8 mouse cellular contexts compared by ENCODE assay signal in genomic region chr7:141468164-141468521, GRCm38 (mm10). TPM values are rescaled to one million over a fixed set of nuclear protein-coding genes. Genes with fewer than 3 reads are reported as not detected.
DNase-seq lines count a peak whose midpoint lies in the region; ATAC-seq and TF ChIP-seq lines count a peak whose summit lies in the region.

No protein-coding gene starts in this region.

- peaks cover 44% of the 10 kb centered on the region for H3K79me2 ChIP-seq in macrophage (ENCODE audit: inconsistent target)

- peak overlapping the region; percentile 59 for H3K9ac ChIP-seq in hindbrain, embryonic 11.5 days (ENCODE audit: low read depth, low read length)

- H3K4me2 ChIP-seq in hindbrain, embryonic 11.5 days (replicated peaks; ENCODE audit: low read depth, low read length) = peak overlapping the region; percentile 66

- no peak for TF ChIP-seq POLR2A in bone marrow, adult 2 months (IDR thresholded peaks at IDR 0.05; ENCODE audit: borderline replicate concordance, control insufficient read depth, low read depth, low read length)

- 43% methylated on average over 5 of the region's 5 CpGs for WGBS in bone marrow, adult 2 months
- 17% methylated on average over 5 of the region's 5 CpGs for WGBS in hindbrain, embryonic 11.5 days
- WGBS in macrophage (ENCODE audit: missing documents) = 36% methylated on average over 5 of the region's 5 CpGs

- no peaks in the 10 kb centered on the region for H3K9me3 ChIP-seq in hindbrain, embryonic 11.5 days (ENCODE audit: control insufficient read depth, low read length)

- peak overlapping the region; percentile 59 for H3K4me3 ChIP-seq in layer of hippocampus, adult 2 months
- H3K4me3 ChIP-seq in bone marrow, adult 2 months (replicated peaks; ENCODE audit: control insufficient read depth, low read depth, low read length) = peak overlapping the region; percentile 100
- peak overlapping the region; percentile 51 for H3K4me3 ChIP-seq in hindbrain, embryonic 11.5 days (ENCODE audit: low read depth, low read length)
- H3K4me3 ChIP-seq in macrophage (ENCODE audit: inconsistent target) = peak overlapping the region; percentile 92

- H3K4me1 ChIP-seq in bone marrow, adult 2 months (ENCODE audit: control insufficient read depth, insufficient read depth, low read length) = peaks cover 9% of the 10 kb centered on the region
- H3K4me1 ChIP-seq in hindbrain, embryonic 11.5 days (replicated peaks; ENCODE audit: control insufficient read depth, insufficient read depth, low read length) = peaks cover 9% of the 10 kb centered on the region

- peaks cover 37% of the 10 kb centered on the region for H3K27me3 ChIP-seq in hindbrain, embryonic 11.5 days (ENCODE audit: control insufficient read depth, insufficient read depth, low read length)

- no peak for TF ChIP-seq CTCF in layer of hippocampus, adult 2 months (conservative IDR thresholded peaks at IDR 0.05)
- no peak for TF ChIP-seq CTCF in bone marrow, adult 2 months (IDR thresholded peaks at IDR 0.05; ENCODE audit: control insufficient read depth, insufficient read depth, low read length)

- peak; percentile 38; the same call in 1 of the 2 replicates for ATAC-seq in hindbrain, embryonic 11.5 days (ENCODE audit: low FRiP score)

- H3K36me3 ChIP-seq in hindbrain, embryonic 11.5 days (ENCODE audit: control insufficient read depth, insufficient read depth, low read length) = peaks cover 7% of the 10 kb centered on the region; the same call in 1 of the 2 replicates
- H3K36me3 ChIP-seq in macrophage (ENCODE audit: inconsistent target) = peaks cover 17% of the 10 kb centered on the region; the same call in 1 of the 2 replicates

- H3K27ac ChIP-seq in layer of hippocampus, adult 2 months = peak overlapping the region; percentile 74
- peak overlapping the region; percentile 81 for H3K27ac ChIP-seq in bone marrow, adult 2 months (ENCODE audit: control insufficient read depth, insufficient read depth, low read depth, low read length, poor library complexity)
- peak overlapping the region; percentile 89 for H3K27ac ChIP-seq in hindbrain, embryonic 11.5 days (ENCODE audit: low read depth, low read length)
- peak overlapping the region; percentile 82 for H3K27ac ChIP-seq in macrophage

- DNase-seq in layer of hippocampus, adult 2 months (ENCODE audit: low spot score in 2 of 2) = no peak
- no peak for DNase-seq in layer of hippocampus, postnatal 25 days (ENCODE audit: extremely low spot score in 1 of 2, low spot score in 1 of 2)
- DNase-seq in hindbrain, embryonic 11.5 days (ENCODE audit: low spot score) = no peak
- DNase-seq in frontal cortex, postnatal 25 days (ENCODE audit: low spot score in 2 of 2) = no peak
- DNase-seq in layer of hippocampus, postnatal 36 days = no peak
- DNase-seq in layer of hippocampus, postnatal 10 days (ENCODE audit: low spot score in 2 of 2) = no peak

RNA-seq across cellular contexts. Expression of gene Cd151, which starts 1.0 kb away (rescaled TPM):
- total RNA-seq in layer of hippocampus, adult 2 months (2021) = 10 to 100 TPM; 23.4 to 25.1 TPM
- total RNA-seq in layer of hippocampus, postnatal 25 days (2021) = 10 to 100 TPM; 25.7 TPM
- polyA plus RNA-seq in bone marrow, adult 2 months (2011; ENCODE audit: insufficient read depth, insufficient read length, low replicate concordance, missing spikeins) = 22.5 and 34.2 TPM in 2 replicates
- 40.1 and 57.9 TPM in 2 replicates for polyA plus RNA-seq in hindbrain, embryonic 11.5 days (2014; fragmentation: Nextera tagmentation; extraction: Ambion mirVana)
- total RNA-seq in macrophage (2018; cell fraction: chromatin; rRNA removed) = 10 to 100 TPM in 24 of 26 experiments, 1 to 10 TPM in 2; 5.1 to 58.6 (median 27.5) TPM
- total RNA-seq in macrophage (2018; cell fraction: cytosol; rRNA removed) = 10 to 100 TPM; 32.3 to 71.3 (median 44.7) TPM
- 10 to 100 TPM; 22.8 to 70.2 (median 40.4) TPM for total RNA-seq in macrophage (2018; cell fraction: nucleus; rRNA removed)
- polyA plus RNA-seq in macrophage (2018) = 58.4 to 83.6 TPM (median 60.3 TPM) in 3 replicates
- total RNA-seq in layer of hippocampus, postnatal 36 days (2021) = 10 to 100 TPM; 21.4 to 21.5 TPM
- 10 to 100 TPM; 38.7 to 39.9 TPM for total RNA-seq in layer of hippocampus, postnatal 10 days (2021)

RNA-seq across cellular contexts. Expression of gene Polr2l, which starts 6.8 kb away (rescaled TPM):
- total RNA-seq in layer of hippocampus, adult 2 months (2021) = 10 to 100 TPM; 38.7 TPM
- 10 to 100 TPM; 40.9 to 47.2 TPM for total RNA-seq in layer of hippocampus, postnatal 25 days (2021)
- 5.0 and 7.9 TPM in 2 replicates for polyA plus RNA-seq in bone marrow, adult 2 months (2011; ENCODE audit: insufficient read depth, insufficient read length, low replicate concordance, missing spikeins)
- 71.5 and 74.0 TPM in 2 replicates for polyA plus RNA-seq in hindbrain, embryonic 11.5 days (2014; fragmentation: Nextera tagmentation; extraction: Ambion mirVana)
- total RNA-seq in macrophage (2018; cell fraction: chromatin; rRNA removed) = 1 to 10 TPM in 20 of 26 experiments, under 1 TPM in 5, not detected in 1; 0.66 to 4.8 (median 1.9) TPM
- 10 to 100 TPM; 12.7 to 21.0 (median 16.7) TPM for total RNA-seq in macrophage (2018; cell fraction: cytosol; rRNA removed)
- total RNA-seq in macrophage (2018; cell fraction: nucleus; rRNA removed) = 10 to 100 TPM in 1 of 26 experiments, 1 to 10 TPM in 25; 2.0 to 10.8 (median 4.9) TPM
- 8.3 to 22.8 TPM (median 12.8 TPM) in 3 replicates for polyA plus RNA-seq in macrophage (2018)
- total RNA-seq in layer of hippocampus, postnatal 36 days (2021) = 10 to 100 TPM; 42.8 to 44.9 TPM
- 10 to 100 TPM; 43.0 to 50.5 TPM for total RNA-seq in layer of hippocampus, postnatal 10 days (2021)

RNA-seq across cellular contexts. Expression of gene Tspan4, which starts 6.9 kb away (rescaled TPM):
- 10 to 100 TPM; 13.6 to 13.7 TPM for total RNA-seq in layer of hippocampus, adult 2 months (2021)
- total RNA-seq in layer of hippocampus, postnatal 25 days (2021) = 10 to 100 TPM; 12.2 to 14.3 TPM
- polyA plus RNA-seq in bone marrow, adult 2 months (2011; ENCODE audit: insufficient read depth, insufficient read length, low replicate concordance, missing spikeins) = 13.2 and 16.4 TPM in 2 replicates
- 29.6 and 31.4 TPM in 2 replicates for polyA plus RNA-seq in hindbrain, embryonic 11.5 days (2014; fragmentation: Nextera tagmentation; extraction: Ambion mirVana)
- 10 to 100 TPM in 22 of 26 experiments, 1 to 10 TPM in 4; 5.5 to 64.4 (median 18.6) TPM for total RNA-seq in macrophage (2018; cell fraction: chromatin; rRNA removed)
- 100 to 1,000 TPM in 13 of 26 experiments, 10 to 100 TPM in 13; 59.2 to 144 (median 95.9) TPM for total RNA-seq in macrophage (2018; cell fraction: cytosol; rRNA removed)
- 10 to 100 TPM; 20.5 to 94.6 (median 59.4) TPM for total RNA-seq in macrophage (2018; cell fraction: nucleus; rRNA removed)
- polyA plus RNA-seq in macrophage (2018) = 48.8 to 142 TPM (median 129 TPM) in 3 replicates
- total RNA-seq in layer of hippocampus, postnatal 36 days (2021) = 10 to 100 TPM; 13.1 to 13.7 TPM
- total RNA-seq in layer of hippocampus, postnatal 10 days (2021) = 10 to 100 TPM; 32.9 to 34.1 TPM

RNA-seq across cellular contexts. Expression of gene Cracr2b, which starts 7.2 kb away (rescaled TPM):
- total RNA-seq in layer of hippocampus, adult 2 months (2021) = 1 to 10 TPM; 4.1 to 6.7 TPM
- 1 to 10 TPM; 2.1 to 4.2 TPM for total RNA-seq in layer of hippocampus, postnatal 25 days (2021)
- polyA plus RNA-seq in bone marrow, adult 2 months (2011; ENCODE audit: insufficient read depth, insufficient read length, low replicate concordance, missing spikeins) = 12.4 and 20.7 TPM in 2 replicates
- polyA plus RNA-seq in hindbrain, embryonic 11.5 days (2014; fragmentation: Nextera tagmentation; extraction: Ambion mirVana) = 4.4 and 4.5 TPM in 2 replicates
- total RNA-seq in macrophage (2018; cell fraction: chromatin; rRNA removed) = 100 to 1,000 TPM in 3 of 26 experiments, 10 to 100 TPM in 16, 1 to 10 TPM in 7; 3.3 to 175 (median 28.4) TPM
- 10 to 100 TPM in 14 of 26 experiments, 1 to 10 TPM in 12; 2.7 to 27.1 (median 10.4) TPM for total RNA-seq in macrophage (2018; cell fraction: cytosol; rRNA removed)
- 10 to 100 TPM in 17 of 26 experiments, 1 to 10 TPM in 9; 3.5 to 65.9 (median 13.5) TPM for total RNA-seq in macrophage (2018; cell fraction: nucleus; rRNA removed)
- polyA plus RNA-seq in macrophage (2018) = 15.7 to 22.0 TPM (median 19.0 TPM) in 3 replicates
- total RNA-seq in layer of hippocampus, postnatal 36 days (2021) = 1 to 10 TPM; 3.9 to 6.0 TPM
- total RNA-seq in layer of hippocampus, postnatal 10 days (2021) = 1 to 10 TPM; 4.6 to 7.2 TPM

RNA-seq across cellular contexts. Expression of gene Pnpla2, which starts 13.1 kb away (rescaled TPM):
- total RNA-seq in layer of hippocampus, adult 2 months (2021) = 10 to 100 TPM; 25.1 to 28.3 TPM
- total RNA-seq in layer of hippocampus, postnatal 25 days (2021) = 10 to 100 TPM; 23.2 to 30.4 TPM
- polyA plus RNA-seq in bone marrow, adult 2 months (2011; ENCODE audit: insufficient read depth, insufficient read length, low replicate concordance, missing spikeins) = 14.4 and 21.3 TPM in 2 replicates
- 13.7 and 14.2 TPM in 2 replicates for polyA plus RNA-seq in hindbrain, embryonic 11.5 days (2014; fragmentation: Nextera tagmentation; extraction: Ambion mirVana)
- total RNA-seq in macrophage (2018; cell fraction: chromatin; rRNA removed) = 10 to 100 TPM in 22 of 26 experiments, 1 to 10 TPM in 4; 7.5 to 38.7 (median 16.8) TPM
- 10 to 100 TPM; 37.7 to 80.6 (median 52.0) TPM for total RNA-seq in macrophage (2018; cell fraction: cytosol; rRNA removed)
- total RNA-seq in macrophage (2018; cell fraction: nucleus; rRNA removed) = 10 to 100 TPM; 15.5 to 44.6 (median 23.4) TPM
- 36.1 to 135 TPM (median 74.0 TPM) in 3 replicates for polyA plus RNA-seq in macrophage (2018)
- 10 to 100 TPM; 17.7 to 27.0 TPM for total RNA-seq in layer of hippocampus, postnatal 36 days (2021)
- 10 to 100 TPM; 18.7 to 23.4 TPM for total RNA-seq in layer of hippocampus, postnatal 10 days (2021)
